ENCODE assay signal across 23 mouse cellular contexts in genomic region chr2:156025482-156025881, GRCm38 (mm10). TPM values are rescaled to one million over a fixed set of nuclear protein-coding genes. Genes with fewer than 3 reads are reported as not detected.
DNase-seq lines count a peak whose midpoint lies in the region; ATAC-seq and TF ChIP-seq lines count a peak whose summit lies in the region.
"Had no signal": no experiment of that assay in that cellular context is flagged by ENCODE, and none has a peak within 500 bp of the region (broad histone marks: within the 10 kb centered on the region; RNA-seq: fewer than 3 reads in every experiment).

No protein-coding gene starts in this region.

- ATAC-seq in kidney, embryonic 16.5 days (ENCODE audit: low FRiP score, low TSS enrichment) = no peak
- ATAC-seq: inflammation-experienced regulatory T-cells, adult 6 months; Patski had no signal

- TF ChIP-seq RAD21 in MEL (IDR thresholded peaks at IDR 0.05; ENCODE audit: low read depth, low read length) = no peak

- no peak overlapping the region for H3K9ac ChIP-seq in kidney, embryonic 16.5 days (replicated peaks; ENCODE audit: low read length)
- H3K9ac ChIP-seq in MEL (ENCODE audit: control insufficient read depth, low read depth, low read length, poor library complexity, severe bottlenecking) = no peak overlapping the region
- H3K9ac ChIP-seq: heart, embryonic 15.5 days; limb, embryonic 13.5 days; neural tube, embryonic 13.5 days had no signal

- no peaks in the 10 kb centered on the region for H3K36me3 ChIP-seq in kidney, adult 2 months (ENCODE audit: control insufficient read depth, insufficient read depth, low read length)
- no peaks in the 10 kb centered on the region for H3K36me3 ChIP-seq in kidney, embryonic 16.5 days (ENCODE audit: insufficient read depth, low read length)
- peaks cover 0 to 18% of the 10 kb centered on the region in 2 experiments; a peak in 2 of 4 replicates for H3K36me3 ChIP-seq in MEL (ENCODE audit: control insufficient read depth in 1 of 2, insufficient read depth in 2 of 2, low read length in 2 of 2)
- H3K36me3 ChIP-seq in embryonic facial prominence, embryonic 10.5 days (replicated peaks) = no peaks in the 10 kb centered on the region
- H3K36me3 ChIP-seq: heart, embryonic 15.5 days had no signal

- no peak for TF ChIP-seq CTCF in kidney, adult 2 months (conservative IDR thresholded peaks at IDR 0.05; ENCODE audit: insufficient read depth, insufficient read length, low read depth, low read length)
- no peak for TF ChIP-seq CTCF in MEL (IDR thresholded peaks at IDR 0.05 in 2 of 3, conservative IDR thresholded peaks at IDR 0.05 in 1 of 3; ENCODE audit: control insufficient read depth in 1 of 3, insufficient read depth in 1 of 3, low read depth in 2 of 3, low read length in 3 of 3, poor library complexity in 1 of 3, severe bottlenecking in 1 of 3)

- no peak overlapping the region for H3K4me2 ChIP-seq in kidney, embryonic 16.5 days (replicated peaks; ENCODE audit: low read depth, low read length)
- H3K4me2 ChIP-seq: heart, embryonic 15.5 days; limb, embryonic 13.5 days; neural tube, embryonic 13.5 days had no signal

- DNase-seq in kidney, adult 2 months = peak; percentile 47
- DNase-seq in 416B (ENCODE audit: low read depth) (peak; percentile 26), MEL (ENCODE audit: low read depth, low spot score) (peak; percentile 31)
- DNase-seq in induced T-regulatory cell, adult 2 months (ENCODE audit: low read depth) = peak; percentile 18
- no peak for DNase-seq in embryonic facial prominence, embryonic 10.5 days (ENCODE audit: low spot score)
- DNase-seq in testis, postnatal 14 days (ENCODE audit: low spot score) = no peak
- DNase-seq: cerebellum, adult 11 months; cerebellum, postnatal 36 days; gastrocnemius, postnatal 14 days; heart, adult 2 months; thymus, adult 18-20 months had no signal

- H3K4me3 ChIP-seq in kidney, adult 2 months (ENCODE audit: insufficient read depth, low read depth, low read length) = no peak overlapping the region
- no peak overlapping the region for H3K4me3 ChIP-seq in kidney, embryonic 16.5 days (ENCODE audit: low read length)
- H3K4me3 ChIP-seq in MEL (ENCODE audit: control insufficient read depth in 1 of 2, insufficient read depth in 1 of 2, low read depth in 2 of 2, low read length in 2 of 2) = no peak overlapping the region
- no peak overlapping the region for H3K4me3 ChIP-seq in embryonic facial prominence, embryonic 10.5 days
- H3K4me3 ChIP-seq: erythroblast, embryonic 14.5 days; heart, adult 2 months; heart, embryonic 15.5 days; layer of hippocampus, adult 2 months; limb, embryonic 13.5 days; neural tube, embryonic 13.5 days had no signal

- TF ChIP-seq POLR2A in kidney, adult 2 months (IDR thresholded peaks at IDR 0.05; ENCODE audit: low read depth, low read length) = no peak
- TF ChIP-seq POLR2A in MEL (IDR thresholded peaks at IDR 0.05; ENCODE audit: control insufficient read depth in 1 of 2, insufficient read depth in 1 of 2, low read depth in 1 of 2, low read length in 2 of 2, poor library complexity in 1 of 2) = no peak

- no peaks in the 10 kb centered on the region for H3K27me3 ChIP-seq in kidney, adult 2 months (replicated peaks; ENCODE audit: control insufficient read depth, insufficient read depth, low read length)
- H3K27me3 ChIP-seq in kidney, embryonic 16.5 days (ENCODE audit: insufficient read depth, low read length) = no peaks in the 10 kb centered on the region
- peaks cover 2 to 4% of the 10 kb centered on the region in 2 experiments; a peak in 3 of 4 replicates for H3K27me3 ChIP-seq in MEL (ENCODE audit: control insufficient read depth in 1 of 2, insufficient read depth in 2 of 2, low read length in 2 of 2)
- no peaks in the 10 kb centered on the region for H3K27me3 ChIP-seq in embryonic facial prominence, embryonic 10.5 days (replicated peaks; ENCODE audit: low read depth, poor library complexity, severe bottlenecking)
- H3K27me3 ChIP-seq: heart, embryonic 15.5 days; limb, embryonic 13.5 days; neural tube, embryonic 13.5 days; Patski had no signal

- H3K27ac ChIP-seq in kidney, adult 2 months (ENCODE audit: insufficient read depth, low read depth, low read length) = no peak overlapping the region
- H3K27ac ChIP-seq in kidney, embryonic 16.5 days (ENCODE audit: low read length) = no peak overlapping the region
- no peak overlapping the region for H3K27ac ChIP-seq in MEL (ENCODE audit: control insufficient read depth, low read depth, low read length)
- H3K27ac ChIP-seq in embryonic facial prominence, embryonic 10.5 days (replicated peaks) = no peak overlapping the region
- H3K27ac ChIP-seq: heart, adult 2 months; heart, embryonic 15.5 days; layer of hippocampus, adult 2 months; limb, embryonic 13.5 days; neural tube, embryonic 13.5 days had no signal

- H3K79me2 ChIP-seq in MEL (ENCODE audit: control insufficient read depth, insufficient read depth, low read length, poor library complexity) = no peaks in the 10 kb centered on the region

- TF ChIP-seq EP300 in MEL (IDR thresholded peaks at IDR 0.05; ENCODE audit: low read depth in 1 of 2, low read length in 2 of 2) = no peak

- H3K4me1 ChIP-seq in kidney, adult 2 months (ENCODE audit: control insufficient read depth, insufficient read depth, low read length) = no peaks in the 10 kb centered on the region
- H3K4me1 ChIP-seq in kidney, embryonic 16.5 days (ENCODE audit: insufficient read depth, low read length) = no peaks in the 10 kb centered on the region
- H3K4me1 ChIP-seq in MEL (ENCODE audit: control insufficient read depth in 1 of 2, insufficient read depth in 2 of 2, low read length in 2 of 2) = peaks cover 5 to 22% of the 10 kb centered on the region in 2 experiments
- H3K4me1 ChIP-seq in embryonic facial prominence, embryonic 10.5 days = no peaks in the 10 kb centered on the region
- H3K4me1 ChIP-seq: heart, embryonic 15.5 days; limb, embryonic 13.5 days; neural tube, embryonic 13.5 days had no signal

- no peaks in the 10 kb centered on the region for H3K9me3 ChIP-seq in kidney, embryonic 16.5 days (ENCODE audit: low read length)
- no peaks in the 10 kb centered on the region for H3K9me3 ChIP-seq in MEL (replicated peaks; ENCODE audit: insufficient read depth, low read length)
- H3K9me3 ChIP-seq in embryonic facial prominence, embryonic 10.5 days = no peaks in the 10 kb centered on the region
- H3K9me3 ChIP-seq: heart, embryonic 15.5 days; limb, embryonic 13.5 days; neural tube, embryonic 13.5 days had no signal

TF ChIP-seq in MEL, 35 proteins besides CTCF, POLR2A, EP300 and RAD21:
- TF ChIP-seq KAT2A (conservative IDR thresholded peaks at IDR 0.05; ENCODE audit: low read depth, low read length) (peak; percentile 51), HCFC1 (IDR thresholded peaks at IDR 0.05; ENCODE audit: low read depth, low read length) (peak; percentile 90), ZC3H11A (IDR thresholded peaks at IDR 0.05; ENCODE audit: low read depth, low read length) (no peak), RCOR1 (IDR thresholded peaks at IDR 0.05; ENCODE audit: low read depth, low read length) (no peak), TCF12 (IDR thresholded peaks at IDR 0.05; ENCODE audit: low read depth, low read length) (no peak), UBTF (IDR thresholded peaks at IDR 0.05; ENCODE audit: borderline replicate concordance, insufficient read depth, low read depth, low read length) (no peak), MEF2A (IDR thresholded peaks at IDR 0.05; ENCODE audit: extremely low read depth, insufficient replicate concordance, low read depth, low read length, poor library complexity, severe bottlenecking) (no peak), BHLHE40 (IDR thresholded peaks at IDR 0.05; ENCODE audit: borderline replicate concordance, low read depth, low read length) (no peak), MAX (IDR thresholded peaks at IDR 0.05; ENCODE audit: low read length) (no peak)

RNA-seq across cellular contexts. Expression of gene Ergic3, which starts 17.6 kb away (rescaled TPM):
- polyA plus RNA-seq in kidney, adult 2 months (2012; rRNA removed) = 327 and 345 TPM in 2 replicates
- polyA plus RNA-seq in kidney, embryonic 16.5 days (2015; fragmentation: Nextera tagmentation; extraction: Ambion mirVana) = 288 and 302 TPM in 2 replicates
- 80.0 and 86.9 TPM in 2 replicates for total RNA-seq in MEL (2012; rRNA removed)
- polyA plus RNA-seq in MEL (2012; ENCODE audit: insufficient read depth in 1 of 2, insufficient read length in 2 of 2, low read depth in 1 of 2, low replicate concordance in 2 of 2, missing spikeins in 1 of 2) = 100 to 1,000 TPM in 1 of 2 experiments, not detected in 1; 168 TPM
- polyA plus RNA-seq in embryonic facial prominence, embryonic 10.5 days (2016; fragmentation: Nextera tagmentation; extraction: Ambion mirVana) = 178 and 183 TPM in 2 replicates

RNA-seq across cellular contexts. Expression of gene 6430550D23Rik, which starts 17.7 kb away (rescaled TPM):
- polyA plus RNA-seq in kidney, adult 2 months (2012; rRNA removed) = 2.6 and 2.9 TPM in 2 replicates
- polyA plus RNA-seq in kidney, embryonic 16.5 days (2015; fragmentation: Nextera tagmentation; extraction: Ambion mirVana) = 1.4 and 2.2 TPM in 2 replicates
- total RNA-seq in MEL (2012; rRNA removed) = 0.69 and 1.1 TPM in 2 replicates
- polyA plus RNA-seq in MEL (2012; ENCODE audit: insufficient read depth in 1 of 2, insufficient read length in 2 of 2, low read depth in 1 of 2, low replicate concordance in 2 of 2, missing spikeins in 1 of 2) = 1 to 10 TPM in 1 of 2 experiments, not detected in 1; 1.1 TPM
- 0.91 and 1.4 TPM in 2 replicates for polyA plus RNA-seq in embryonic facial prominence, embryonic 10.5 days (2016; fragmentation: Nextera tagmentation; extraction: Ambion mirVana)

RNA-seq across cellular contexts. Expression of gene Fer1l4, which starts 27.3 kb away (rescaled TPM):
- polyA plus RNA-seq in kidney, adult 2 months (2012; rRNA removed) = 0.38 and 0.67 TPM in 2 replicates
- polyA plus RNA-seq in kidney, embryonic 16.5 days (2015; fragmentation: Nextera tagmentation; extraction: Ambion mirVana) = 0.15 and 0.37 TPM in 2 replicates
- 0.04 TPM in 1 of 2 replicates, not detected in the other for total RNA-seq in MEL (2012; rRNA removed)
- under 1 TPM in 1 of 2 experiments, not detected in 1; 0.07 TPM for polyA plus RNA-seq in MEL (2012; ENCODE audit: insufficient read depth in 1 of 2, insufficient read length in 2 of 2, low read depth in 1 of 2, low replicate concordance in 2 of 2, missing spikeins in 1 of 2)
- polyA plus RNA-seq in embryonic facial prominence, embryonic 10.5 days (2016; fragmentation: Nextera tagmentation; extraction: Ambion mirVana) = 0.11 TPM in 1 of 2 replicates, not detected in the other
- total RNA-seq: gastrocnemius, postnatal 14 days; heart, adult 2 months; hematopoietic stem cell, adult 5-6 weeks; layer of hippocampus, adult 2 months; left cerebral cortex, adult 8-10 months; megakaryocyte-erythroid progenitor cell, adult 5-6 weeks had no signal
- polyA plus RNA-seq: erythroblast, embryonic 14.5 days; heart, embryonic 15.5 days; inflammation-experienced regulatory T-cells, adult 6 months; limb, embryonic 13.5 days; liver, embryonic 16.5 days; neural tube, embryonic 13.5 days; Patski had no signal

RNA-seq across cellular contexts. Expression of gene Spag4, which starts 39.5 kb away (rescaled TPM):
- polyA plus RNA-seq in kidney, adult 2 months (2012; rRNA removed) = 3.3 and 3.6 TPM in 2 replicates
- 2.8 and 3.3 TPM in 2 replicates for polyA plus RNA-seq in kidney, embryonic 16.5 days (2015; fragmentation: Nextera tagmentation; extraction: Ambion mirVana)
- 5.0 and 5.5 TPM in 2 replicates for total RNA-seq in MEL (2012; rRNA removed)
- polyA plus RNA-seq in MEL (2012; ENCODE audit: insufficient read depth in 1 of 2, insufficient read length in 2 of 2, low read depth in 1 of 2, low replicate concordance in 2 of 2, missing spikeins in 1 of 2) = 10 to 100 TPM in 1 of 2 experiments, not detected in 1; 10.9 TPM
- 5.9 and 6.0 TPM in 2 replicates for polyA plus RNA-seq in embryonic facial prominence, embryonic 10.5 days (2016; fragmentation: Nextera tagmentation; extraction: Ambion mirVana)

Comparison
In these comparisons a context has a peak if more than half of its experiments do, and no peak if none do; other contexts are left out.
1. DNase-seq: peak in kidney, adult 2 months (single experiment), 416B (single experiment), MEL (single experiment) and induced T-regulatory cell, adult 2 months (single experiment); none in embryonic facial prominence, embryonic 10.5 days (single experiment) and testis, postnatal 14 days (single experiment).